Mouse (Mus musculus): Measurements from ENCODE around the gene Aaas. TPM values are rescaled to one million over a fixed set of nuclear protein-coding genes. Genes with fewer than 3 reads are reported as not detected.
"Not testable (repeated sequence)": the region's sequence is repeated elsewhere in the genome, so short reads cannot be mapped to it uniquely, and the experiment has no call there.

Gene Aaas
- polyA plus RNA-seq, 1 experiment from 2014 or later: 33.8 TPM

GRCm38 (mm10) chr15:102346444-102346843 is 4.1 kb downstream of the Aaas start:
- no peak overlapping the region for H3K4me2 ChIP-seq (replicated peaks)
- peaks cover 18% of the 10 kb centered on the region; the same call in 1 of the 2 replicates for H3K36me3 ChIP-seq (replicated peaks; ENCODE audit: control insufficient read depth, insufficient read depth)
- no peak overlapping the region for H3K4me3 ChIP-seq (replicated peaks; ENCODE audit: low read length)
- no peak overlapping the region for H3K27ac ChIP-seq
- no peak for ATAC-seq (ENCODE audit: low FRiP score)
- no peak for DNase-seq (ENCODE audit: low spot score)
- H3K4me1 ChIP-seq (replicated peaks; ENCODE audit: control insufficient read depth, insufficient read depth, low read length): peaks cover 6% of the 10 kb centered on the region
- H3K9ac ChIP-seq: no peak overlapping the region
- H3K9me3 ChIP-seq (ENCODE audit: control insufficient read depth, low read length): no peaks in the 10 kb centered on the region
- 73% methylated on average over 4 of the region's 4 CpGs for WGBS
- H3K27me3 ChIP-seq (ENCODE audit: control insufficient read depth, insufficient read depth, low read length): no peaks in the 10 kb centered on the region

GRCm38 (mm10) chr15:102344490-102344889 is 6.1 kb downstream of the Aaas start:
- Histone ChIP-seq H3K4me3 (replicated peaks; ENCODE audit: low read length) (no peak overlapping the region), H3K27me3 (ENCODE audit: control insufficient read depth, insufficient read depth, low read length) (no peaks in the 10 kb centered on the region), H3K27ac (no peak overlapping the region), H3K4me1 (replicated peaks; ENCODE audit: control insufficient read depth, insufficient read depth, low read length) (no peaks in the 10 kb centered on the region), H3K9ac (no peak overlapping the region), H3K9me3 (ENCODE audit: control insufficient read depth, low read length) (no peaks in the 10 kb centered on the region), H3K36me3 (replicated peaks; ENCODE audit: control insufficient read depth, insufficient read depth) (peaks cover 25% of the 10 kb centered on the region), H3K4me2 (replicated peaks) (no peak overlapping the region)
- 96% methylated on average over 3 of the region's 3 CpGs for WGBS
- ATAC-seq (ENCODE audit: low FRiP score) (no peak), DNase-seq (ENCODE audit: low spot score) (no peak)

- Histone ChIP-seq H3K9ac (no peak overlapping the region), H3K9me3 (ENCODE audit: control insufficient read depth, low read length) (no peaks in the 10 kb centered on the region), H3K27ac (no peak overlapping the region), H3K36me3 (replicated peaks; ENCODE audit: control insufficient read depth, insufficient read depth) (peaks cover 53% of the 10 kb centered on the region), H3K4me1 (replicated peaks; ENCODE audit: control insufficient read depth, insufficient read depth, low read length) (no peaks in the 10 kb centered on the region), H3K4me2 (replicated peaks) (no peak overlapping the region), H3K27me3 (ENCODE audit: control insufficient read depth, insufficient read depth, low read length) (no peaks in the 10 kb centered on the region), H3K4me3 (replicated peaks; ENCODE audit: low read length) (no peak overlapping the region)
- no peak for DNase-seq (ENCODE audit: low spot score)
- WGBS: 7% methylated on average over 1 of the region's 1 CpGs
- no peak for ATAC-seq (ENCODE audit: low FRiP score)
Measured at GRCm38 (mm10) chr15:102341580-102341979, 9.0 kb downstream of the Aaas start.

GRCm38 (mm10) chr15:102339612-102340011 is 11.0 kb downstream of the Aaas start:
- WGBS: 82% methylated on average over 5 of the region's 5 CpGs
- H3K9ac ChIP-seq: no peak overlapping the region
- DNase-seq (ENCODE audit: low spot score) (no peak), ATAC-seq (ENCODE audit: low FRiP score) (no peak)
- no peaks in the 10 kb centered on the region for H3K9me3 ChIP-seq (ENCODE audit: control insufficient read depth, low read length)
- no peak overlapping the region for H3K27ac ChIP-seq
- H3K27me3 ChIP-seq (ENCODE audit: control insufficient read depth, insufficient read depth, low read length): no peaks in the 10 kb centered on the region
- H3K4me1 ChIP-seq (replicated peaks; ENCODE audit: control insufficient read depth, insufficient read depth, low read length): no peaks in the 10 kb centered on the region
- peaks cover 60% of the 10 kb centered on the region for H3K36me3 ChIP-seq (replicated peaks; ENCODE audit: control insufficient read depth, insufficient read depth)
- no peak overlapping the region for H3K4me2 ChIP-seq (replicated peaks)
- no peak overlapping the region for H3K4me3 ChIP-seq (replicated peaks; ENCODE audit: low read length)

- Histone ChIP-seq H3K36me3 (replicated peaks; ENCODE audit: control insufficient read depth, insufficient read depth) (peaks cover 71% of the 10 kb centered on the region), H3K9me3 (ENCODE audit: control insufficient read depth, low read length) (no peaks in the 10 kb centered on the region), H3K27ac (no peak overlapping the region), H3K4me1 (replicated peaks; ENCODE audit: control insufficient read depth, insufficient read depth, low read length) (peaks cover 9% of the 10 kb centered on the region), H3K4me3 (replicated peaks; ENCODE audit: low read length) (no peak overlapping the region), H3K4me2 (replicated peaks) (no peak overlapping the region), H3K27me3 (ENCODE audit: control insufficient read depth, insufficient read depth, low read length) (no peaks in the 10 kb centered on the region), H3K9ac (no peak overlapping the region)
- WGBS: 94% methylated on average over 4 of the region's 4 CpGs
- ATAC-seq (ENCODE audit: low FRiP score) (no peak), DNase-seq (ENCODE audit: low spot score) (no peak)
Measured at GRCm38 (mm10) chr15:102336946-102337345, 13.6 kb downstream of the Aaas start.

- DNase-seq (ENCODE audit: low spot score); H3K9ac ChIP-seq; H3K27me3 ChIP-seq (ENCODE audit: control insufficient read depth, insufficient read depth, low read length); H3K27ac ChIP-seq; H3K4me2 ChIP-seq (replicated peaks); H3K9me3 ChIP-seq (ENCODE audit: control insufficient read depth, low read length); H3K4me3 ChIP-seq (replicated peaks; ENCODE audit: low read length); ATAC-seq (ENCODE audit: low FRiP score): not testable (repeated sequence)
- Histone ChIP-seq H3K36me3 (replicated peaks; ENCODE audit: control insufficient read depth, insufficient read depth) (peaks cover 75% of the 10 kb centered on the region), H3K4me1 (replicated peaks; ENCODE audit: control insufficient read depth, insufficient read depth, low read length) (peaks cover 14% of the 10 kb centered on the region)
- 94% methylated on average over 5 of the region's 5 CpGs for WGBS
Measured at GRCm38 (mm10) chr15:102335925-102336324, 14.6 kb downstream of the Aaas start.

GRCm38 (mm10) chr15:102335254-102335653 is 15.3 kb downstream of the Aaas start:
- Histone ChIP-seq H3K4me3 (replicated peaks; ENCODE audit: low read length) (no peak overlapping the region), H3K4me1 (replicated peaks; ENCODE audit: control insufficient read depth, insufficient read depth, low read length) (peaks cover 14% of the 10 kb centered on the region), H3K27me3 (ENCODE audit: control insufficient read depth, insufficient read depth, low read length) (no peaks in the 10 kb centered on the region), H3K9me3 (ENCODE audit: control insufficient read depth, low read length) (no peaks in the 10 kb centered on the region), H3K36me3 (replicated peaks; ENCODE audit: control insufficient read depth, insufficient read depth) (peaks cover 82% of the 10 kb centered on the region), H3K4me2 (replicated peaks) (no peak overlapping the region), H3K27ac (no peak overlapping the region), H3K9ac (no peak overlapping the region)
- 89% methylated on average over 8 of the region's 8 CpGs for WGBS
- DNase-seq (ENCODE audit: low spot score) (no peak), ATAC-seq (ENCODE audit: low FRiP score) (no peak)

- WGBS: under 1% methylated on average over 30 of the region's 30 CpGs
- DNase-seq (ENCODE audit: low spot score): peak; percentile 86
- H3K36me3 ChIP-seq (replicated peaks; ENCODE audit: control insufficient read depth, insufficient read depth): peaks cover 72% of the 10 kb centered on the region
- peak within 1 kb of the TSS; percentile 72 for H3K4me2 ChIP-seq (replicated peaks)
- H3K4me1 ChIP-seq (replicated peaks; ENCODE audit: control insufficient read depth, insufficient read depth, low read length): peaks cover 22% of the 10 kb centered on the region
- no peaks in the 10 kb centered on the region for H3K27me3 ChIP-seq (ENCODE audit: control insufficient read depth, insufficient read depth, low read length)
- H3K9me3 ChIP-seq (ENCODE audit: control insufficient read depth, low read length): no peaks in the 10 kb centered on the region
- H3K4me3 ChIP-seq (replicated peaks; ENCODE audit: low read length): peak within 1 kb of the TSS; percentile 73
- H3K27ac ChIP-seq: peak within 1 kb of the TSS; percentile 75
- peak; percentile 93 for ATAC-seq (ENCODE audit: low FRiP score)
- H3K9ac ChIP-seq: peak within 1 kb of the TSS; percentile 66
Measured at GRCm38 (mm10) chr15:102331610-102332015, 19.0 kb downstream of the Aaas start, which contains the start of gene Myg1. Gene Myg1 (plus strand): TSS chr15:102331709.

- Histone ChIP-seq H3K36me3 (replicated peaks; ENCODE audit: control insufficient read depth, insufficient read depth) (peaks cover 40% of the 10 kb centered on the region), H3K9me3 (ENCODE audit: control insufficient read depth, low read length) (no peaks in the 10 kb centered on the region), H3K4me2 (replicated peaks) (peak overlapping the region; percentile 77), H3K9ac (peak overlapping the region; percentile 79), H3K4me3 (replicated peaks; ENCODE audit: low read length) (peak overlapping the region; percentile 64), H3K27ac (no peak overlapping the region), H3K27me3 (ENCODE audit: control insufficient read depth, insufficient read depth, low read length) (no peaks in the 10 kb centered on the region), H3K4me1 (replicated peaks; ENCODE audit: control insufficient read depth, insufficient read depth, low read length) (peaks cover 15% of the 10 kb centered on the region)
- WGBS: 72% methylated on average over 8 of the region's 8 CpGs
- no peak for DNase-seq (ENCODE audit: low spot score)
- no peak for ATAC-seq (ENCODE audit: low FRiP score)
Measured at GRCm38 (mm10) chr15:102326892-102327291, 23.7 kb downstream of the Aaas start.

- Histone ChIP-seq H3K27me3 (ENCODE audit: control insufficient read depth, insufficient read depth, low read length) (no peaks in the 10 kb centered on the region), H3K36me3 (replicated peaks; ENCODE audit: control insufficient read depth, insufficient read depth) (peaks cover 38% of the 10 kb centered on the region), H3K4me2 (replicated peaks) (peak within 1 kb of the TSS; percentile 77), H3K4me3 (replicated peaks; ENCODE audit: low read length) (peak within 1 kb of the TSS; percentile 64), H3K9ac (peak within 1 kb of the TSS; percentile 79), H3K9me3 (ENCODE audit: control insufficient read depth, low read length) (no peaks in the 10 kb centered on the region), H3K4me1 (replicated peaks; ENCODE audit: control insufficient read depth, insufficient read depth, low read length) (peaks cover 12% of the 10 kb centered on the region), H3K27ac (peak within 1 kb of the TSS; percentile 47; the same call in 1 of the 2 replicates)
- ATAC-seq (ENCODE audit: low FRiP score): peak; percentile 91
- under 1% methylated on average over 40 of the region's 40 CpGs for WGBS
- DNase-seq (ENCODE audit: low spot score): peak; percentile 85
Measured at GRCm38 (mm10) chr15:102326022-102326576, 24.5 kb downstream of the Aaas start, which contains the start of gene Pfdn5. Gene Pfdn5 (plus strand): TSS chr15:102326116.
